Mouse (Mus musculus): ENCODE data around the gene Rxra.

- no peak for TF ChIP-seq MAX (IDR thresholded peaks at IDR 0.05)
- TF ChIP-seq CTCF (IDR thresholded peaks at IDR 0.05; ENCODE audit: control insufficient read depth, insufficient read depth, insufficient read length) = no peak
- no peak for TF ChIP-seq USF1 (IDR thresholded peaks at IDR 0.05; ENCODE audit: low read depth)
These were observed at the start of gene Rxra for GRCm38 (mm10) chr2:27676106-27676477.

All from C2C12 (cell line).